Mouse (Mus musculus) ES-E14 (cell line): ENCODE measurements around the gene Rgs6. TPM values are rescaled to one million over a fixed set of nuclear protein-coding genes. Genes with fewer than 3 reads are reported as not detected.

Experiments
- DNase-seq: peaks from one replicate; pipeline ENCODE4 v3.0.0-alpha.2; 2013; ENCODE audit warnings: low read depth, low spot score
- H3K27ac ChIP-seq: 2 replicates; pipeline ENCODE4 v1.5.1; 2012; ENCODE audit warnings: low read depth, mild to moderate bottlenecking, low read length, moderate library complexity, mixed read lengths; ENCODE audit not compliant: poor library complexity, insufficient read depth, severe bottlenecking
- H3K36me3 ChIP-seq: 2 replicates; pipeline ENCODE4 v1.6.1; 2012; ENCODE audit warnings: mild to moderate bottlenecking, low read length, moderate library complexity, mixed read lengths; ENCODE audit not compliant: control insufficient read depth, poor library complexity, insufficient read depth, severe bottlenecking
- H3K4me1 ChIP-seq, 2 experiments: fragments of 150-350 bp in 1 of 2; sonication (generic) in 1 of 2; 2 replicates each; pipeline ENCODE4 v1.6.1; 2012; ENCODE audit warnings: low read length in 2 of 2, mild to moderate bottlenecking in 1 of 2, mixed read lengths in 1 of 2; ENCODE audit not compliant: control insufficient read depth in 2 of 2, insufficient read depth in 2 of 2, poor library complexity in 1 of 2
- H3K4me3 ChIP-seq, 2 experiments: fragments of 150-350 bp in 1 of 2; sonication (generic) in 1 of 2; 2 replicates each; pipeline ENCODE4 v1.5.1; 2012; ENCODE audit warnings: low read length in 2 of 2, low read depth in 1 of 2, mild to moderate bottlenecking in 1 of 2, mixed read lengths in 1 of 2; ENCODE audit not compliant: insufficient read depth in 1 of 2, poor library complexity in 1 of 2, severe bottlenecking in 1 of 2
- H3K9ac ChIP-seq: 2 replicates; pipeline ENCODE4 v1.6.1; 2012; ENCODE audit warnings: low read depth, mild to moderate bottlenecking, low read length, mixed read lengths; ENCODE audit not compliant: poor library complexity, insufficient read depth, severe bottlenecking
- H3K9me3 ChIP-seq: fragments of 150-350 bp; sonication (generic); 2 replicates; pipeline ENCODE4 v1.6.1; 2012; ENCODE audit warnings: low read depth, mild to moderate bottlenecking, low read length; ENCODE audit not compliant: control insufficient read depth, insufficient read depth
- CHD2 ChIP-seq: IDR thresholded peaks from 2 replicates; pipeline ENCODE4 v1.6.1; 2014; ENCODE audit warnings: mild to moderate bottlenecking, low read depth, low read length, inconsistent platforms
- HCFC1 ChIP-seq: IDR thresholded peaks from 2 replicates; pipeline ENCODE4 v1.6.1; 2012; ENCODE audit warnings: low read length, inconsistent platforms, borderline replicate concordance; ENCODE audit not compliant: insufficient read depth
- MAFK ChIP-seq: IDR thresholded peaks from 2 replicates; pipeline ENCODE4 v1.6.1; 2014; ENCODE audit warnings: mild to moderate bottlenecking, low read depth, low read length, inconsistent platforms; ENCODE audit not compliant: insufficient read depth
- ZC3H11A ChIP-seq: IDR thresholded peaks from 2 replicates; pipeline ENCODE4 v1.6.1; 2012; ENCODE audit warnings: low read depth, mild to moderate bottlenecking, inconsistent platforms, low read length, borderline replicate concordance
- ZNF384 ChIP-seq: IDR thresholded peaks from 2 replicates; pipeline ENCODE4 v1.6.1; 2012; ENCODE audit warnings: low read depth, low read length, inconsistent platforms
- in situ Hi-C, 2 experiments: fragments of 600-800 bp; cut with MboI; formaldehyde crosslinking; loops; one replicate each; pipeline ENCODE4 v1.15.1; 2025; ENCODE audit warnings: low sequenced_read_pairs in 2 of 2, inconsistent platforms in 1 of 2; ENCODE audit not compliant: unreplicated experiment in 2 of 2
- total RNA-seq: library from RNA; depleted of rRNA; stranded (reverse); fragments of 300-350 nt; gene quantifications from 2 replicates; pipeline ENCODE4 v1.2.3, GENCODE M21; 2012

Gene Rgs6
- total RNA-seq, 1 experiment = 0.49 TPM

- Histone ChIP-seq H3K36me3 (no peaks in the 10 kb centered on the region), H3K9me3 (no peaks in the 10 kb centered on the region), H3K9ac (no peak overlapping the region), H3K4me3 (no peak overlapping the region), H3K4me1 (no peaks in the 10 kb centered on the region), H3K27ac (no peak overlapping the region)
- in situ Hi-C loops = no loop called here
- no peak for DNase-seq
- no peak for TF ChIP-seq ZNF384
- no peak for TF ChIP-seq ZC3H11A
- no peak for TF ChIP-seq MAFK
- no peak for TF ChIP-seq CHD2
- TF ChIP-seq HCFC1 = no peak
These were observed 590.7 kb downstream of the Rgs6 start for GRCm38 (mm10) chr12:83178770-83179169.

- Histone ChIP-seq H3K9ac (no peak overlapping the region), H3K36me3 (no peaks in the 10 kb centered on the region), H3K4me1 (no peaks in the 10 kb centered on the region), H3K9me3 (no peaks in the 10 kb centered on the region), H3K27ac (no peak overlapping the region), H3K4me3 (no peak overlapping the region)
- DNase-seq = no peak
- in situ Hi-C loops = no loop called here
- TF ChIP-seq CHD2 (no peak), MAFK (no peak), ZNF384 (no peak), HCFC1 (no peak), ZC3H11A (no peak)
These were observed 591.8 kb downstream of the Rgs6 start for GRCm38 (mm10) chr12:83179860-83180259.

- Histone ChIP-seq H3K9ac (no peak overlapping the region), H3K9me3 (no peaks in the 10 kb centered on the region), H3K4me1 (no peaks in the 10 kb centered on the region), H3K27ac (no peak overlapping the region), H3K4me3 (no peak overlapping the region), H3K36me3 (no peaks in the 10 kb centered on the region)
- in situ Hi-C loops = no loop called here
- DNase-seq = no peak
- TF ChIP-seq ZC3H11A (no peak), ZNF384 (no peak), CHD2 (no peak), HCFC1 (no peak), MAFK (no peak)
These were observed 592.5 kb downstream of the Rgs6 start for GRCm38 (mm10) chr12:83180561-83180960.

- H3K27ac ChIP-seq = no peak overlapping the region
- no peaks in the 10 kb centered on the region for H3K9me3 ChIP-seq
- TF ChIP-seq MAFK (no peak), HCFC1 (no peak), ZC3H11A (no peak), ZNF384 (no peak), CHD2 (no peak)
These were observed 613.6 kb downstream of the Rgs6 start for GRCm38 (mm10) chr12:83201674-83202073.

GRCm38 (mm10) chr12:83204361-83204760, 616.3 kb downstream of the Rgs6 start:
- H3K4me3 ChIP-seq = no peak overlapping the region
- DNase-seq = no peak
- TF ChIP-seq MAFK = no peak
- no peak for TF ChIP-seq CHD2
- no peaks in the 10 kb centered on the region for H3K9me3 ChIP-seq
- H3K27ac ChIP-seq = no peak overlapping the region
- H3K9ac ChIP-seq = no peak overlapping the region
- no peaks in the 10 kb centered on the region for H3K36me3 ChIP-seq
- in situ Hi-C loops = no loop called here
- H3K4me1 ChIP-seq = peaks cover 0 to 14% of the 10 kb centered on the region in 2 experiments; a peak in 1 of 4 replicates

More at GRCm38 (mm10) chr12:83201674-83202073, 613.6 kb downstream of the Rgs6 start:
- DNase-seq = no peak
- Histone ChIP-seq H3K4me3 (no peak overlapping the region), H3K36me3 (no peaks in the 10 kb centered on the region), H3K4me1 (no peaks in the 10 kb centered on the region), H3K9ac (no peak overlapping the region)
- in situ Hi-C loops = no loop called here
